Mouse (Mus musculus): ENCODE data around the gene Grik3.

GRCm38 (mm10) chr4:125635037-125635436 is 144.5 kb downstream of the Grik3 start:
- no peak for TF ChIP-seq MYOD1 (IDR thresholded peaks at IDR 0.05; ENCODE audit: control insufficient read depth in 1 of 3, insufficient read length in 2 of 3, low read depth in 2 of 3)
- no peak for TF ChIP-seq MAX (IDR thresholded peaks at IDR 0.05; ENCODE audit: low read depth)
- no peak for TF ChIP-seq POLR2A (IDR thresholded peaks at IDR 0.05; ENCODE audit: insufficient read length, low read depth)
